Mouse (Mus musculus) kidney, embryonic 14.5 days (tissue): ENCODE data around the gene BC024978. TPM values are rescaled to one million over a fixed set of nuclear protein-coding genes. Genes with fewer than 3 reads are reported as not detected.
"Not testable (repeated sequence)": the region's sequence is repeated elsewhere in the genome, so short reads cannot be mapped to it uniquely, and the experiment has no call there.

Experiments
- ATAC-seq: fragments of 200-750 bp; cut with Nextera tagmentation; 2 replicates; pipeline ENCODE4 v1.8.0; 2017; ENCODE audit warnings: moderate number of reproducible peaks, mild to moderate bottlenecking, moderate TSS enrichment, moderate library complexity; ENCODE audit not compliant: low FRiP score, low TSS enrichment
- H3K27ac ChIP-seq: fragments of 300-500 bp; sonication (generic); 2 replicates; pipeline ENCODE4 v1.5.1; 2014; ENCODE audit warnings: low read depth, mild to moderate bottlenecking, low read length, moderate library complexity, mixed read lengths
- H3K27me3 ChIP-seq: fragments of 300-500 bp; sonication (generic); 2 replicates; pipeline ENCODE4 v1.6.1; 2014; ENCODE audit warnings: mild to moderate bottlenecking, low read length; ENCODE audit not compliant: control insufficient read depth, insufficient read depth
- H3K36me3 ChIP-seq: fragments of 300-500 bp; sonication (generic); 2 replicates; pipeline ENCODE4 v1.6.1; 2014; ENCODE audit warnings: low read length, mixed read lengths; ENCODE audit not compliant: control insufficient read depth, insufficient read depth
- H3K4me1 ChIP-seq: fragments of 300-500 bp; sonication (generic); 2 replicates; pipeline ENCODE4 v1.6.1; 2014; ENCODE audit warnings: low read length, mixed read lengths; ENCODE audit not compliant: control insufficient read depth, insufficient read depth
- H3K4me2 ChIP-seq: fragments of 300-500 bp; sonication (generic); replicated peaks from 2 replicates; pipeline ENCODE4 v1.6.1; 2014; ENCODE audit warnings: low read depth, mild to moderate bottlenecking, low read length
- H3K4me3 ChIP-seq: fragments of 300-500 bp; sonication (generic); 2 replicates; pipeline ENCODE4 v1.5.1; 2014; ENCODE audit warnings: mild to moderate bottlenecking, low read length
- H3K9ac ChIP-seq: fragments of 300-500 bp; sonication (generic); 2 replicates; pipeline ENCODE4 v1.6.1; 2014; ENCODE audit warnings: low read depth, mild to moderate bottlenecking, low read length, moderate library complexity
- H3K9me3 ChIP-seq: fragments of 300-500 bp; sonication (generic); 2 replicates; pipeline ENCODE4 v1.6.1; 2016; ENCODE audit warnings: low read length; ENCODE audit not compliant: control insufficient read depth
- WGBS: fragments of 180-500 bp; shearing (Covaris S2); extraction: QIAGEN DNeasy Blood & Tissue Kit; methylation state at CpG from one replicate; pipeline ENCODE4 v1.1.7; 2014; 5-methylcytosine and 5-hydroxymethylcytosine counted together
- polyA plus RNA-seq: library from polyadenylated mRNA; unstranded; fragments of >200 nt; fragmentation: Nextera tagmentation; extraction: Ambion mirVana; gene quantifications from 2 replicates; pipeline ENCODE4 v1.2.1, GENCODE M21; 2014

Gene BC024978
- polyA plus RNA-seq, 1 experiment from 2014 or later = 4.5 TPM

GRCm38 (mm10) chr7:27233300-27233699, 37.7 kb downstream of the BC024978 start:
- Histone ChIP-seq H3K4me2 (peak overlapping the region; percentile 63), H3K36me3 (no peaks in the 10 kb centered on the region), H3K9ac (peak overlapping the region; percentile 58), H3K9me3 (no peaks in the 10 kb centered on the region), H3K27ac (peak overlapping the region; percentile 20; the same call in 1 of the 2 replicates), H3K4me3 (peak overlapping the region; percentile 53), H3K27me3 (no peaks in the 10 kb centered on the region), H3K4me1 (peaks cover 9% of the 10 kb centered on the region)
- peak; percentile 33; the same call in 1 of the 2 replicates for ATAC-seq
- WGBS = 5% methylated on average over 6 of the region's 6 CpGs

DNA sequence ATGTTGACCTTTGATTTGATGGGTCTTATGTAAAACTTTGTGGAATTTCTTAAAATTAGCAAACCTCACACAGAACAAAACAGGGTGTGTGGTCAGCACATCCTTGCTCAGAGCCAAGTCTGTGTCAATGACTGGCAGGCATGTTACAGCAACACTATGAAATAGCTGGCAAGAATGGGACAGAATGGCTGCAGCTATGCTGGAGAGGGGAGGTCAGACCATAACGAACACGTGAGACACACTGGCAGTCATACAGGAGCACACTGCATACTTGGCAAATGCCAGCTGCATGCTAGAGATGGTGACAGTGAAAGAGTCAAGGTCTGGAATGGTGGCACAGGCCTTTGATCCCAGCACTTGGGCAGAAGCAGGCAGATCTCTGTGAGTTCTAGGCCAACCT, 40.1 kb downstream of the BC024978 start:
- H3K4me2 ChIP-seq = no peak overlapping the region
- H3K4me3 ChIP-seq = no peak overlapping the region
- ATAC-seq = no peak
- no peaks in the 10 kb centered on the region for H3K9me3 ChIP-seq
- peaks cover 6% of the 10 kb centered on the region for H3K4me1 ChIP-seq
- H3K9ac ChIP-seq = no peak overlapping the region
- no peaks in the 10 kb centered on the region for H3K27me3 ChIP-seq
- 89% methylated on average over 2 of the region's 2 CpGs for WGBS
- peaks cover 5% of the 10 kb centered on the region; the same call in 1 of the 2 replicates for H3K36me3 ChIP-seq
- no peak overlapping the region for H3K27ac ChIP-seq

- Histone ChIP-seq H3K36me3 (peaks cover 12% of the 10 kb centered on the region; the same call in 1 of the 2 replicates), H3K9ac (no peak overlapping the region), H3K4me1 (peaks cover 6% of the 10 kb centered on the region), H3K27me3 (no peaks in the 10 kb centered on the region), H3K4me3 (no peak overlapping the region), H3K9me3 (no peaks in the 10 kb centered on the region), H3K4me2 (no peak overlapping the region), H3K27ac (no peak overlapping the region)
- 78% methylated on average over 2 of the region's 2 CpGs for WGBS
- ATAC-seq = no peak
Measured at GRCm38 (mm10) chr7:27237527-27237926, 41.9 kb downstream of the BC024978 start.

GRCm38 (mm10) chr7:27238568-27238967, 43.0 kb downstream of the BC024978 start:
- WGBS = 89% methylated on average over 5 of the region's 5 CpGs
- no peak overlapping the region for H3K27ac ChIP-seq
- no peaks in the 10 kb centered on the region for H3K27me3 ChIP-seq
- H3K9me3 ChIP-seq = no peaks in the 10 kb centered on the region
- ATAC-seq = no peak
- H3K9ac ChIP-seq = no peak overlapping the region
- no peak overlapping the region for H3K4me3 ChIP-seq
- peaks cover 18% of the 10 kb centered on the region; the same call in 1 of the 2 replicates for H3K36me3 ChIP-seq
- no peak overlapping the region for H3K4me2 ChIP-seq
- H3K4me1 ChIP-seq = peaks cover 4% of the 10 kb centered on the region

DNA sequence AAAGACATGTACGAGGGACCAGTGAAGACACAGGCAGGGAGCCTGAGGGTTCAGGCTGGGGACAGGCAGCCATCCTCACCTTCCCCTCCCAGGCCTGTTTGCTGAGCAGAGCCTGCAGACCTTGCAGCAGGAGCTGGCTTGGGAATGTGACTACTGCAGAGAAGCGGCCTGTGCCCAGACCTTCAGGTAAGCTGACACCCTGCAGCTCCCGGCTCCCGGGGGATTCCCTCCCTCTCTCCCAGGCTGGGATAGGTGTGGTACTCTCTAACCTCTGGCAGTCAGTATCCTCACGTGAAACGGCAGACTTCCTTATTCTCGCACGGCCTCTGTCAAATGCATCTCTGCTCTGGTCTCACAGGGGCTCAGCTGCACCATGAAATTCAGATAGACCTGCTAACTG, 47.6 kb downstream of the BC024978 start:
- Histone ChIP-seq H3K9me3 (no peaks in the 10 kb centered on the region), H3K9ac (no peak overlapping the region), H3K4me3 (no peak overlapping the region), H3K4me1 (no peaks in the 10 kb centered on the region), H3K27me3 (no peaks in the 10 kb centered on the region), H3K27ac (no peak overlapping the region), H3K4me2 (no peak overlapping the region), H3K36me3 (peaks cover 33% of the 10 kb centered on the region; the same call in 1 of the 2 replicates)
- peak; percentile 11; the same call in 1 of the 2 replicates for ATAC-seq
- WGBS = 40% methylated on average over 8 of the region's 8 CpGs

DNA sequence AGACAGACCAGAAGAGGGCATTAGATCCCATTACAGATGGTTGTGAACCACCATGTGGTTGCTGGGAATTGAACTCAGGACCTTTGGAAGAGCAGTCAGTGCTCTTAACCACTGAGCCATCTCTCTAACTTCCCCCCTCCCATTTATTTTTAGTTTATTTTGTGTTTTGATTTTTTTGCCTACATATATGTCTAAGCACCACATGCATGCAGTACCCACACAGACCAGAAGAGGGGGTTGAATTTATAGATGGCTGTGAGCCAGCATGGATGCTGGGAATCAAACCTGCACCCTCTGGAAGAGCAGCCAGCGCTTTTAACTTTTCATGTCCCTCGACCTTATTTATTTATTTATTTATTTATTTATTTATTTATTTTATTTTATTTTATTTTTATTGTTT, 48.5 kb downstream of the BC024978 start:
- not testable (repeated sequence) for ATAC-seq, H3K4me3 ChIP-seq, H3K4me1 ChIP-seq, H3K9me3 ChIP-seq, H3K9ac ChIP-seq, H3K27me3 ChIP-seq, H3K4me2 ChIP-seq, H3K27ac ChIP-seq
- peaks cover 33% of the 10 kb centered on the region; the same call in 1 of the 2 replicates for H3K36me3 ChIP-seq
- WGBS = 91% methylated on average over 2 of the region's 2 CpGs

DNA sequence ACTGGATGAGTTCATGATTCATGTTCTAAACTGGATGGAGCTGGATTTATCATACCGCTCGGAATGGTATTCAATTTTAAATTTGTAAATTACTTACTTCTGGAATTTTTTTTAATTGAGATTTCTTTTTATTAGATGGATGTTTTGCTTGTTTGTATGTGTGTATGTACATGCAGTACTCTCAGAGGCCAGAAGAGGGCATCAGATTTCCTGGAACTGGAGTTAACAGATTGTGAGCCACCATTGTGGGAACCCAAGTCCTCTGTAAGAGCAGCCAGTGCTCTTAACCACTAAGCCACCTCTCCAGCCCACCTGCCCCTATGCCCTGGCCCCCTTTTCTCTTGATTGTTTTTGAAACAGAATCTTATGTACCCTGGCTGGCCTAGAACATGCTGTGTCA, 53.6 kb downstream of the BC024978 start:
- Histone ChIP-seq H3K4me3 (no peak overlapping the region), H3K36me3 (peaks cover 17% of the 10 kb centered on the region), H3K9ac (no peak overlapping the region), H3K27ac (no peak overlapping the region), H3K9me3 (no peaks in the 10 kb centered on the region), H3K27me3 (no peaks in the 10 kb centered on the region), H3K4me2 (no peak overlapping the region), H3K4me1 (no peaks in the 10 kb centered on the region)
- WGBS = 98% methylated on average over 2 of the region's 2 CpGs
- no peak for ATAC-seq

DNA sequence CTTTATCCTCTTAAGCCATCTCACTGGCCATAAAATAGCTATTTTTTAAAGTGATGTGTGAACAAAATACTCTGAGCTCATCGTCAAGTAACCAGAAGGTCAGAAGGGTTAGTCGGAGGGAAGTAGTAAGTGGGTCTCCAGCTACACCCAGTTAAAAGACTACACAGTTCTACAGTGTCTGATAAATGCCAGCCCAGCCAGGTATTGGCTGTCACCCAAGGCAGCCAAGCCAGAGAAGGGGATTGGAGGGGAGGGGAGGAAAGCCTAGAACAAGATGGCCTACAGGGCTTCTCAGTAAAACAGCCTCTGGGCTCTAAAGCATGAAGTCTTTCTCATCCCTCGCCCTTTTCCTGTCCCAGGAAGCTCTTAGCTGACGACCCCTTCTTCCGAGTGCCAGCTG, 54.3 kb downstream of the BC024978 start:
- Histone ChIP-seq H3K36me3 (peaks cover 17% of the 10 kb centered on the region), H3K4me3 (no peak overlapping the region)
- WGBS = 81% methylated on average over 5 of the region's 5 CpGs

DNA sequence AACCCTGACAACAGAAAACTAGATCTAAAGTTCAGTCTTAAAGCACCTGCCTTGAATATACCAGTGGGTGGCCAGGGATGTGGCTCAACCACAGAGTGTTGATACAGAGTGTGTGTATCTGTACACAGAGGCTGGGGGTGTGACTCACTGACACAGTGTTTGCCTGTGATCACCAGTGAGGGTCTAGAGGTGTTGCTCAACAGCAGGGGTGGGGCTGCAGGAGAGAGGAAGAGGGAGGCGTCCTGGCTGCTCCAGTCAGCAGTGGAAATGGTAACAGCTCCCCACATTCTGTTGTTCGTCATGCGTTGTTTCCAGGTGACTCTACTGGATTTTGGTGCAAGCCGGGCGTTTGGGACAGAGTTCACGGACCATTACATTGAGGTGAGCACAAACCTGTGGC, 56.4 kb downstream of the BC024978 start:
- no peaks in the 10 kb centered on the region for H3K9me3 ChIP-seq
- 83% methylated on average over 6 of the region's 6 CpGs for WGBS
- no peak overlapping the region for H3K4me3 ChIP-seq
- H3K27me3 ChIP-seq = no peaks in the 10 kb centered on the region
- H3K9ac ChIP-seq = no peak overlapping the region
- H3K4me2 ChIP-seq = no peak overlapping the region
- ATAC-seq = no peak
- H3K27ac ChIP-seq = no peak overlapping the region
- peaks cover 5% of the 10 kb centered on the region for H3K36me3 ChIP-seq
- H3K4me1 ChIP-seq = peaks cover under 1% of the 10 kb centered on the region; the same call in 1 of the 2 replicates

More for the DNA sequence above, 54.3 kb downstream of the BC024978 start:
- H3K27me3 ChIP-seq = no peaks in the 10 kb centered on the region
- no peak for ATAC-seq
- H3K9ac ChIP-seq = no peak overlapping the region
- no peaks in the 10 kb centered on the region for H3K4me1 ChIP-seq
- no peak overlapping the region for H3K4me2 ChIP-seq
- H3K9me3 ChIP-seq = no peaks in the 10 kb centered on the region
- H3K27ac ChIP-seq = no peak overlapping the region
